Mouse (Mus musculus) kidney, postnatal 0 days (tissue): ENCODE results near the gene Mllt3. TPM values are rescaled to one million over a fixed set of nuclear protein-coding genes. Genes with fewer than 3 reads are reported as not detected.

Experiments used
- ATAC-seq: fragments of 200-750 bp; cut with Nextera tagmentation; replicated peaks from 2 replicates; pipeline ENCODE4 v1.8.0; 2017; ENCODE audit warnings: low read depth, moderate number of reproducible peaks, moderate TSS enrichment, moderate library complexity; ENCODE audit not compliant: low FRiP score
- DNase-seq: peaks from one replicate; pipeline ENCODE4 v3.0.0-alpha.2; 2016; ENCODE audit warnings: low spot score
- H3K27ac ChIP-seq: fragments of 300-500 bp; sonication (generic); 2 replicates; pipeline ENCODE4 v1.5.1; 2014; ENCODE audit warnings: mild to moderate bottlenecking
- H3K27me3 ChIP-seq: fragments of 300-500 bp; sonication (generic); 2 replicates; pipeline ENCODE4 v1.6.1; 2014; ENCODE audit warnings: low read length, mixed read lengths; ENCODE audit not compliant: insufficient read depth
- H3K36me3 ChIP-seq: fragments of 300-500 bp; sonication (generic); 2 replicates; pipeline ENCODE4 v1.6.1; 2014; ENCODE audit warnings: low read length, mixed read lengths; ENCODE audit not compliant: insufficient read depth
- H3K4me1 ChIP-seq: fragments of 300-500 bp; sonication (generic); replicated peaks from 2 replicates; pipeline ENCODE4 v1.6.1; 2014; ENCODE audit warnings: antibody characterized with exemption, low read length, mixed read lengths; ENCODE audit not compliant: insufficient read depth
- H3K4me2 ChIP-seq: fragments of 300-500 bp; sonication (generic); 2 replicates; pipeline ENCODE4 v1.6.1; 2014; ENCODE audit warnings: mild to moderate bottlenecking, low read length, moderate library complexity, mixed read lengths
- H3K4me3 ChIP-seq: fragments of 300-500 bp; sonication (generic); replicated peaks from 2 replicates; pipeline ENCODE4 v1.5.1; 2014; ENCODE audit warnings: low read depth, low read length
- H3K9ac ChIP-seq: fragments of 300-500 bp; sonication (generic); 2 replicates; pipeline ENCODE4 v1.6.1; 2014; ENCODE audit warnings: low read depth, low read length
- H3K9me3 ChIP-seq: fragments of 300-500 bp; sonication (generic); replicated peaks from 2 replicates; pipeline ENCODE4 v1.6.1; 2016; ENCODE audit warnings: low read length, inconsistent platforms, mixed read lengths
- CTCF ChIP-seq: IDR thresholded peaks from 2 replicates; pipeline ENCODE4 v1.5.1; 2016; ENCODE audit warnings: antibody characterized with exemption, low read depth, mild to moderate bottlenecking, moderate library complexity
- WGBS: fragments of 180-500 bp; shearing (Covaris S2); extraction: QIAGEN DNeasy Blood & Tissue Kit; methylation state at CpG from one replicate; pipeline ENCODE4 v1.1.7; 2014; 5-methylcytosine and 5-hydroxymethylcytosine counted together
- polyA plus RNA-seq: library from polyadenylated mRNA; unstranded; fragments of >200 nt; fragmentation: Nextera tagmentation; extraction: Ambion mirVana; gene quantifications from 2 replicates; pipeline ENCODE4 v1.2.1, GENCODE M21; 2015

Mllt3 gene
- polyA plus RNA-seq, 1 experiment from 2014 or later: 28.9 TPM

DNA sequence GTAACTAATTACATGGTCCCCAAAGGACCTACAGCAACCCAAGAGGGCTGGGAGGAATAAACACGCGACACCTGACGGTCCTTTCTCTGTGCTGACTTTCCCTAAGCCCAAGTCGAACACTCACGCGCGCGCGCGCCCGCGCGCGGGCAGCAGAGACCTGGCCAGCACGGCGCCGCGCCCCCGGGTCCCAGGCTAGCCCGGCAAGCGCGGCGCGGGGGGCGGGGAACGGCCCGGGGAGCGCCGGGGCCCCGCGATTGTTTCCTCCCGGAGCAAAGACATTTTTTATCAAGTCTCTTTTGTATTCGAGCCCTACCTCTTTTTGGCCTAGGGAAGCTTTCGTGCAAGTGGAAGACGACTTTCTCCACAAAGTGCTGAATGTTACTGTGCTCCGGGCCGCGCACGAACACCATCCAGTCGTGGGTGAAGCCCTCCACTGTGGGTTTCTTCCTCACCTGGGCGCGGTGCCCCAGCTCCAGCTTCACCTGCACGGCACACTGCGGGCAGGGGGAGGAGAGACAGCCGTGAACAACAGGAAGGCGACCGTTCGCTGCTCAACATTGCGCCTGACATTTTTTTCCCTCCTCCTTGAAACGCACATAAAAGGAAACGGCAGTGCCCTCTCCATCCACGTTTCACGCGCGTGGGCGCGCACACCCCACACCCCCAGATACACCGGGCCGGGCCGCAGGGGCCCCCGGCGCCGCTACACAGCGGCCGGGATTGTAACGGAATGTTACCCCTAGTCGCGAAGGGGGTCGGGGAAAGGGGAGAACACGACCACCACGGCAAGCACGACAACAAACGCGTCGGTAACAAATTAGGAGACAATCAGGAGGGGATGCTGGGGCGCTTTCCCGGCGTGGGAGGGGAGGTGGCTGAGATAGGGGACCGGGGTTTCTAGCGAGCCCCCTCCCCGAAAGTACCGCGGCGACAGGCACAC is 1.7 kb downstream of the Mllt3 start:
- Histone ChIP-seq H3K4me2 (peak overlapping the region; percentile 91), H3K27me3 (no peaks in the 10 kb centered on the region), H3K9me3 (no peaks in the 10 kb centered on the region), H3K4me3 (peak overlapping the region; percentile 83), H3K27ac (peak overlapping the region; percentile 87), H3K9ac (peak overlapping the region; percentile 69), H3K36me3 (no peaks in the 10 kb centered on the region), H3K4me1 (no peaks in the 10 kb centered on the region)
- DNase-seq (peak; percentile 45), ATAC-seq (no peak)
- TF ChIP-seq CTCF: no peak
- under 1% methylated on average over 84 of the region's 84 CpGs for WGBS

DNA sequence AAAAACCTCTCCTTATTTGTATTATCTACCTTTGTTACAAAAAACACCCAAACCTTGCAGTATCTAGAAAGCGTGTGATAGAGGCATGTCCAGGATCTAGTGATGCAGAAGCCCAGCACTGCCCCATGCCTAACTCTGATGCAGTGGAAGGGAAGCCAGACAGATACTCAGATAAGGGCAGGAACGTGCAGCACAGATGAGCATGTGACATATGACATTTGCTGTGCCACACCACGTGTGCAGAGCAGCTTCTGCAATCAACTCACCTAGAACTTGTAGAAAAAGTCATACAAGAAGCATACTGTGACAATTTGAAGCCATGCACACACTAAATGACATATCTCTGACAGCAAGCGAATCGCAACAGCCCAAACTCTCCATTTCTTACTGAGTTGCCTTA is 9.6 kb downstream of the Mllt3 start:
- ATAC-seq (no peak), DNase-seq (no peak)
- Histone ChIP-seq H3K4me1 (no peaks in the 10 kb centered on the region), H3K9ac (no peak overlapping the region), H3K4me3 (no peak overlapping the region), H3K36me3 (no peaks in the 10 kb centered on the region), H3K27ac (no peak overlapping the region), H3K27me3 (no peaks in the 10 kb centered on the region), H3K4me2 (no peak overlapping the region), H3K9me3 (no peaks in the 10 kb centered on the region)
- 77% methylated on average over 5 of the region's 5 CpGs for WGBS
- no peak for TF ChIP-seq CTCF

DNA sequence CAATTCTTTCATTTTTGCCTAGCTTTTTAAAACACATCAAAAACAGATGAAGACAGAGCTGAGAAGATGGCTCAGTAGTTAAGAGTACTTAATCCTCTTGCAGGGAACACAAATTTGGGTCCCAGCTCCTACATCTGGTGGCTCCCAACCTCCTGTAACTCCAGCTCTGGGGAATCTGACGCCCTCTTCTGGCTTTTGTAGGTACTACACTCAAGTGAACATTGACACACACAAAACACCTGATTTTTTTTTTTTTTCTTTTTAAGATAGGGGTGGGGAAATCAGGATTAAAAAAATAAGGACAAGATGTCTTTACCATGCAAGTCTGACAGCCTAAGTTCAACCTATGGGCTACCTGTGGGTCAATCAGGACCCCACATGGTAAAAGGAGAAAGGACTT is 10.5 kb downstream of the Mllt3 start:
- no peak overlapping the region for H3K4me3 ChIP-seq
- no peaks in the 10 kb centered on the region for H3K9me3 ChIP-seq
- no peak overlapping the region for H3K4me2 ChIP-seq
- DNase-seq: no peak
- no peak overlapping the region for H3K27ac ChIP-seq
- H3K27me3 ChIP-seq: no peaks in the 10 kb centered on the region
- H3K4me1 ChIP-seq: 0 out of 2 replicates have a peak, but pooled peaks cover 4% of the 10 kb centered on the region
- no peaks in the 10 kb centered on the region for H3K36me3 ChIP-seq
- H3K9ac ChIP-seq: no peak overlapping the region
- TF ChIP-seq CTCF: peak; percentile 59
- no peak for ATAC-seq
- WGBS: 10% methylated on average over 1 of the region's 1 CpGs

DNA sequence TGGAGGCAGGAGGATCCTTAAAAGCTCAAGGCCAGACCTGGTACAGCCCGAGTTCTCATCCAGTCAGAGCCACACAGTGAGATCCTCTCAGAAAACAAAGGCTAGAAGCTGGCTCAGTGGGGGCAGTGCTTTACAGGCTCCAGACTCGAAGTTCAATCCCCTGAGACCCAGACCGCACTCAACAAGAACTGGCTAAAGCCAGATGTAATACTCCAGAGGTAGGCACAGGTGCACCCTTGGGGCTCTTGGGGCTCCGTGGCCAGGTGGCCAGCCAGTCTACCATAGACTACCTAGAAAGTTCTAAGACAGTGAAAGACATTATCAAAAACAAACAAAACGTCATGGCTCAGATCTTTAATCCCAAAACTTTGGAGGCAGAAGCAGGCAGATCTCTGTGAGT is 12.7 kb downstream of the Mllt3 start:
- no peak overlapping the region for H3K4me3 ChIP-seq
- WGBS: 68% methylated on average over 5 of the region's 5 CpGs
- H3K9ac ChIP-seq: no peak overlapping the region
- no peak overlapping the region for H3K4me2 ChIP-seq
- no peak overlapping the region for H3K27ac ChIP-seq
- DNase-seq (no peak), ATAC-seq (no peak)
- no peak for TF ChIP-seq CTCF
- H3K9me3 ChIP-seq: no peaks in the 10 kb centered on the region
- no peaks in the 10 kb centered on the region for H3K27me3 ChIP-seq
- 0 out of 2 replicates have a peak, but pooled peaks cover 4% of the 10 kb centered on the region for H3K4me1 ChIP-seq
- no peaks in the 10 kb centered on the region for H3K36me3 ChIP-seq

DNA sequence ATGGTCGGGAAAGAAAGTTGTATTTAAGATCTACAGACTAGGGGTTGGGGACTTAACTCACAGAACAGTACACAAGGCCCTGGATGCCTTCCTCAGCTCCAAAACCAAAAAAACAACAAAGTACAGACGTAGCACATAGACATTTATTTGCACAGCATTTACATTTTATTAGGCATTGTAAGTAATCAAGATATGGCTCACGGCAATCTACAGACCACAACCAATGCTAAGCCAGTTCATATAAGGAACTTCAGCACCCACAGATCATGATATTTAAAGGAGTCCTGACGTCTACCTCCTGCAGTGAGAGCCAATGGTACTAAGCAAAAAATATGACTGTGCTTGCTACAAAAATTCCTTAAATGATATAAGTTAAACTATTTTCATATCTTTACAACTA is 13.5 kb downstream of the Mllt3 start:
- WGBS: 65% methylated on average over 4 of the region's 4 CpGs
- no peaks in the 10 kb centered on the region for H3K36me3 ChIP-seq
- no peaks in the 10 kb centered on the region for H3K27me3 ChIP-seq
- H3K4me3 ChIP-seq: no peak overlapping the region
- no peaks in the 10 kb centered on the region for H3K9me3 ChIP-seq
- TF ChIP-seq CTCF: no peak
- DNase-seq (no peak), ATAC-seq (no peak)
- H3K27ac ChIP-seq: no peak overlapping the region
- H3K4me2 ChIP-seq: no peak overlapping the region
- H3K4me1 ChIP-seq: 0 out of 2 replicates have a peak, but pooled peaks cover 4% of the 10 kb centered on the region
- H3K9ac ChIP-seq: no peak overlapping the region

DNA sequence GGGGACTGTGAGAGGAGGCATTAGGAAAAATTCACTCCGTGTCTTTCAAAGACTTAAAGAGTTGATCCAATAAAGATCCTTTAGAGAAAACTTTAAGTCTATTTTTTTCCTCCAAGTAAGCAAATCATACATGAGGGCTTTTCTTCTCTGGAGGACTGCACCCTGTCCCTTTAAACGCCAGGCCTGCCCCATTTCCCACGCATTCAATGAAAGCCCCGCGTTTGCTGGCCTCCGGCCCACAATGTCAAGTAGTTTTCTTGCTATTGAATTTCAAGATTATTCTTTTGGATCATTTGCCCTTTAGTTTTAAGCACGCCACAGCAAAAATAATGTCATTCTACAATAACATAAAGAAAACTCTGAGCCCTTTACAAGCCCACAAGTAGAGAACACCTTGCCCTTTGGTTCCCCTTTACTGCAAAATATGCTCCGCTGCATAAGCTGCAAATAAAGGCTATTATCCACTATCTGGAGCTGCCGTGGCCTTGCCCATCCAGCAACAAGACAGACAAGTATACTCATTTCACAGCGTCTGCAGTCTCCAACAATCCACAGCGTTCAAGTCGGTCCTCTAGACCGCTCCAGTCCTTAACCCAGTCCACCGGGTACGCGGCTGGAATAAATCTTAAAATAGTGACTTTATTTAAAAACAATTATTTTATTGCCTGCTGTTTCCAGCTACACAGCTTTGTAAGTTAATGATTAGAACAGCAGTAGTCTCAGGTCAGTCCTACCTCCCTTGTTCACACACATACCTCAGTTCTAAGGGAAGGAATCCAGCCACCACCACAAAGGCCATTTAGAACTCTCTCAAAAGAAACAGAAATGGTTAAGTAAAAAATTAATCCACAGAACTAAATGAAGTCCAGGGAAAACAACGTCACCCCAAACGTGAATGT is 15.5 kb downstream of the Mllt3 start:
- H3K4me3 ChIP-seq: no peak overlapping the region
- H3K27ac ChIP-seq: peak overlapping the region; percentile 78
- no peak overlapping the region for H3K9ac ChIP-seq
- H3K36me3 ChIP-seq: no peaks in the 10 kb centered on the region
- ATAC-seq: no peak; the same call in 1 of the 2 replicates
- H3K27me3 ChIP-seq: no peaks in the 10 kb centered on the region
- no peaks in the 10 kb centered on the region for H3K9me3 ChIP-seq
- TF ChIP-seq CTCF: no peak
- H3K4me2 ChIP-seq: peak overlapping the region; percentile 50
- peak; percentile 51 for DNase-seq
- 0 out of 2 replicates have a peak, but pooled peaks cover 4% of the 10 kb centered on the region for H3K4me1 ChIP-seq
- WGBS: 29% methylated on average over 18 of the region's 18 CpGs
